Mouse (Mus musculus) hindbrain, embryonic 10.5 days (tissue): ENCODE measurements around the gene Gpatch2l. TPM values are rescaled to one million over a fixed set of nuclear protein-coding genes. Genes with fewer than 3 reads are reported as not detected.

Source experiments
- DNase-seq: peaks from one replicate; pipeline ENCODE4 v3.0.0-alpha.2; 2017; ENCODE audit warnings: low spot score
- H3K27ac ChIP-seq: fragments of 300-500 bp; sonication (generic); 2 replicates; pipeline ENCODE4 v1.5.1; 2016; ENCODE audit warnings: mild to moderate bottlenecking, moderate library complexity
- H3K27me3 ChIP-seq: fragments of 300-500 bp; sonication (generic); 2 replicates; pipeline ENCODE4 v1.6.1; 2016; ENCODE audit warnings: mild to moderate bottlenecking; ENCODE audit not compliant: poor library complexity, insufficient read depth, severe bottlenecking
- H3K36me3 ChIP-seq: fragments of 300-500 bp; sonication (generic); 2 replicates; pipeline ENCODE4 v1.6.1; 2016; ENCODE audit warnings: mild to moderate bottlenecking, moderate library complexity
- H3K4me1 ChIP-seq: fragments of 300-500 bp; sonication (generic); replicated peaks from 2 replicates; pipeline ENCODE4 v1.6.1; 2016; ENCODE audit warnings: mild to moderate bottlenecking
- H3K4me3 ChIP-seq: fragments of 300-500 bp; sonication (generic); 2 replicates; pipeline ENCODE4 v1.5.1; 2016; ENCODE audit warnings: mild to moderate bottlenecking, moderate library complexity
- H3K9me3 ChIP-seq: fragments of 300-500 bp; sonication (generic); 2 replicates; pipeline ENCODE4 v1.6.1; 2016; ENCODE audit warnings: mild to moderate bottlenecking, moderate library complexity
- WGBS: fragments of 180-500 bp; shearing (Covaris S2); methylation state at CpG from one replicate; pipeline ENCODE4 v1.1.7; 2016; 5-methylcytosine and 5-hydroxymethylcytosine counted together
- polyA plus RNA-seq: library from polyadenylated mRNA; unstranded; fragments of >200 nt; fragmentation: Nextera tagmentation; extraction: Ambion mirVana; gene quantifications from 2 replicates; pipeline ENCODE4 v1.2.1, GENCODE M21; 2016

Gene Gpatch2l
- polyA plus RNA-seq, result 17.7 and 17.8 TPM in 2 replicates

DNA sequence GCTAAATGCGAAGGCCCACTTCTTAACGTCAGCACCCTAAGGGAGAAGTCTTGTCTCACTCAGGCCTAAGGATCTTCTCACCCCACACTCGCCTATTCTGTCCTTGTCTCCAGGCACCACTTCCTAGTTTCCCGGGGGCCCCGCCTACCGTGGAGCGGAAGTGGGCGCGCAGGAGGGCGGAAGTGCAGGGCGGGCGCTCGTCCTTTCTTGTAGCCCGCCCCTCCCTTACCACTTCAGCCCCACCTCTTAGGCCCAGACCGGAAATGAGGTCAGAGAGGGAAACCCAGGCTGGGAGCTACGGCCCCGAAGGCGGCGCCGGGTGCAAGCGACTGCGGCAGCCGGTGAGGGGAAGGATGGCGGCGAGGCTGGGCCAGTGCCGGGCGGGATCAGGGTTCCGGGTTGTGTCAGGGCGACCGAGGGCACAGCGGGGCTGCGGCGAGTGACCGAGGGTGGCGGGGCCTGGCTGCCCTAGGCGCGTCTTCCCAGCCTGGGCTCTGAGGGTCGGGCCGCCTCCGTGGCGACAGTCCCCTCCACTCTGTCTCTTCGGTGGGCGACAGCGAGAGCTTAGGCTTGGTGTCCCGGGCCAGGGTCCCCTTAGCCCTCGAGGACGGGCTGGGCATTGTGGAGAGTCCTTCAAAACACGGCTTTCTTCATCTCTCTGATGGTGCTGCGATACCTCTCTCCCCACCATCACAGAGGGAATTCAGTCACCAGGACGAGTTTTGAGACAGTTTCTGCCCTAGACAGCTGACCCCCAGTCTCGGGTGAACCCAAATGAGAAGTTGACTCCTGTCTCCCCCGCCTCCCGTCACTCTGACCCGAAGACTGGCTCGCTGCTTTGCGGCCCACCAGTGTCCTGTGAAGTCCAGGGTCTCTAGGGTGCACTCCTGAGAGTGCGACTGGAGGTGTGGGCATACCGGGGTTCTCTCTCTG is at the start of gene Gpatch2l:
Gpatch2l (plus strand) TSS at position 255 of the 933 bp plus-strand sequence.
- under 1% methylated on average over 58 of the region's 58 CpGs for WGBS
- Histone ChIP-seq H3K9me3 (no peaks in the 10 kb centered on the region), H3K4me3 (peak within 1 kb of the TSS; percentile 94), H3K27me3 (no peaks in the 10 kb centered on the region), H3K36me3 (peaks cover 29% of the 10 kb centered on the region), H3K4me1 (peaks cover 35% of the 10 kb centered on the region), H3K27ac (peak within 1 kb of the TSS; percentile 93)
- peak; percentile 96 for DNase-seq

DNA sequence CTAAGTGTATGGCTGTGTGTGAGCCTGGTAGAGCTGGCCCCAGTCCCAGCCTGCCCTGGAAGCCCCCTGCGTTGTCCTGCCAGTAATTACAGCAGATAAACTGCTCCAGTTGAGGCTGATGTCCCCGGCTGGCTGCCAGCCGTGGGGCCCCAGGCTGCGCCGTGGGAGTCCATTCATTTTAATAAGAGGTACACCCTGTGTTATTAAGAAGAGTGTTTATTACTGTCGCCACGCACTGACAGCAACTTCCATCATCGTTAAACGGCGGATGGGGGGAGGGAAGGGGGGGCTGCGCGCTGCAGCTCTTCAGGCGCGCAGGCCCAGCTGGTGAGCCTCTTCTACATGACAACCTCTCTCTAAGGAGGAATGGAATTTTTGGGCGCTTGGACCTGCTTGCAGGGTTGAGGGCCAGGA is 49.6 kb upstream of the Gpatch2l start:
- H3K4me1 ChIP-seq, result peaks cover 14% of the 10 kb centered on the region
- DNase-seq, result no peak
- no peak overlapping the region for H3K4me3 ChIP-seq
- H3K36me3 ChIP-seq, result no peaks in the 10 kb centered on the region
- peaks cover 8% of the 10 kb centered on the region; the same call in 1 of the 2 replicates for H3K27me3 ChIP-seq
- H3K9me3 ChIP-seq, result no peaks in the 10 kb centered on the region
- 65% methylated on average over 15 of the region's 15 CpGs for WGBS
- no peak overlapping the region for H3K27ac ChIP-seq

DNA sequence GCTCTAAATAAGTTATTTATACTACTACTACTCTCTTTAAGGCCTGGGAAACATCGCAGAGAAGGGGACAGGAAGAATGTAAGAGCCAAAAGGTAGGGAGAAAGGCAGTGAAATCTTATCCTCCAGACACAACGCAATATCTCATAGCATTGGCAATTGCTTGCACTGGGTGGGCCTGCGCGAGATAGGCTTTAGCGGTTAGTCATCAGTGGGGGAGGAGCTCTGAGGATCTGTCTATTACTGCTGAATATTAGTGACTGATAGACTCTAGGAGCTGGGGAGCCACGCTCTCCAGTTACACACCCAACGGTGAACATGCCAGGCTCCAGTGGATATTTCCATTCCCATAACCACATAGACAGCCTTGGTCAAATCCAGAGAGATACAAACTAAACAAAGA is 44.7 kb upstream of the Gpatch2l start:
- 92% methylated on average over 7 of the region's 7 CpGs for WGBS
- no peak for DNase-seq

DNA sequence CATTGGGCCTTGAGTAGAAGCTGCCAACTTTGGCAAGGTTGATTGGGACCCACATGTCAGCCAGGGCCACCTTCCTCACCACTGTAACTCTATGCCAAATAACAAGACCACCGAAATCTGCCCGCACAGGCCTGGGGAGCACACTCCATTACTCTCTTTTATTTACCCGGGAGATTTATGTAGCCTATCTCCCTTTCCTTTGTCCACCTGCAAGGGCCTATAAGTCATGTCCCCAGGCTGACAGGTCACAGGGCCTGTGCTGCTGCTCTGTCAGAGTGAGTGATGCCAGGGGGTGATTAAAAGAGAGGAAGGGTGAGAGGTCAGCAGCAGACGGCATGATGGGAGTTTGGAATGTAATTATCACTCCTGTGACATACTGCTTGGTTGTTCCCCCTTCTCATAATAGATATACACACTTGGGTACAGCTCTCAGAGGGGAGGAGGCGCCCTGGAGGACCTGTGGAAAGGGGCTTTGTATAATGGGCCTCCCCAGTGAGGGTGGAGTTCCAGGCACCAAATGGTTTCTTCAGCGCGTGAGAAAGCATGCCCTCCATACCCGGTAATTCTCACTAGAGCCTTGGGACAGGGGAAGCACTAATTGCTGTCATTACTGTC is 38.1 kb upstream of the Gpatch2l start:
- Histone ChIP-seq H3K4me1 (peaks cover 4% of the 10 kb centered on the region; the same call in 1 of the 2 replicates), H3K4me3 (no peak overlapping the region), H3K36me3 (no peaks in the 10 kb centered on the region), H3K9me3 (no peaks in the 10 kb centered on the region), H3K27ac (no peak overlapping the region), H3K27me3 (peaks cover 1% of the 10 kb centered on the region; the same call in 1 of the 2 replicates)
- no peak for DNase-seq
- WGBS, result 68% methylated on average over 8 of the region's 8 CpGs

More for the DNA sequence above, 44.7 kb upstream of the Gpatch2l start:
- Histone ChIP-seq H3K4me1 (no peaks in the 10 kb centered on the region; the same call in 1 of the 2 replicates), H3K4me3 (no peak overlapping the region), H3K27me3 (no peaks in the 10 kb centered on the region), H3K36me3 (no peaks in the 10 kb centered on the region), H3K27ac (no peak overlapping the region), H3K9me3 (no peaks in the 10 kb centered on the region)

DNA sequence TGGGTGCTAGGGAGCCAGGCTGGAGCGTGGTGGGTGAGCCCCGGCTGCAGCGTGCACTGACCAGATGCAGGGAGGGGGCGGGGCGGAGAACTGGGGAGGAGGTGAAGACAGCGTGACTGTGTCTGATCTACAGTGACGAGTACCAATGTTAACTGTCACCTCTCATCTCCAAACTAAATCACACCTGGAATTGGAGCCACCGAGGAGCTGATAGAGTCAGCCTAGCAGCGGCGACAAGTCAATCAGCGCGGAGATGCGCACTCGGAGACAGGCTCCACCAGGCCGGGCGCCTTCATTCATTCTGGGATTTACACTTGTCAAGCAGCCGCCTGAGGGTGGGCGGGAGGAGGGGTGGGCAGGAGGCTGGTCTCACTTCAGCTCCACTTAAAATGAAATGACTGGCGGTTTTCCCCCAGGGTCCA is 30.5 kb upstream of the Gpatch2l start:
- Histone ChIP-seq H3K4me3 (peak overlapping the region; percentile 40), H3K9me3 (no peaks in the 10 kb centered on the region), H3K4me1 (peaks cover 27% of the 10 kb centered on the region), H3K27ac (no peak overlapping the region), H3K36me3 (no peaks in the 10 kb centered on the region), H3K27me3 (peaks cover 75% of the 10 kb centered on the region)
- 1% methylated on average over 19 of the region's 19 CpGs for WGBS
- DNase-seq, result no peak

DNA sequence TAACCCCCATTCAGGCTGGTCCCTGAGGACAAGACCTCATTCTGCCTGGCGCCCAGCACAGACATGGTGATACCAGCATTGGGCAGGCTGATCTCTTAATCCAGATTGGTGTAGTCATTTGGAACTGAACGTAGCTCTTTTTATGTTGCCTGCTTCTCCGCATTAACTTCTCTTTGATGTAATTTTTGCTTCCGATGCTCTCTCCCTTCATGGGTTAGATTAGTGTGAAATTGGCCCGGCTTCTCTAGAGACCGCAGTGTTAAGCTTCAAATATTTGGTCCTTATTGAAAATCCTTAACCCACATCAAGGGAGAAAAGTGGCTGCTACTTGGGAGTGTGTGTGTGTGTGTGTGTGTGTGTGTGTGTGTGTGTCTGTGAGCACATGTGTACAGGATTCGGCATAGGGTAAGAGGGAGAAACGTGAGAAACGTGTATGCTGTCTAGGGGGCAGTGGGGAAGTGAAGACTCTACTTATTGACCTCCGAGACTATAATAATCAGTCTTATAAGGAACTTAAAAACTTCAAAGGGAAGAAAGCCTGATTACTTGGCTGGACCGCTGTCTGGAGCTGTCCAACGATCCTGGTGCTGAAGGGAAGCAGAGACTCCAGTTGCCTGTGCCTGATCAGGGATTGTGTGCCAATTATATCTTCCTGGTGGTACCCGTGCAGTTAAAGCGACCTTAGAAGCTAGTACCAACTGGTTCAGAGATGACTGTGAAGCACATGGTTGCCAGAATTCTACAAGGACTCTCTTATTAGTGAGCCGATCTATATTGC is 28.8 kb upstream of the Gpatch2l start:
- no peak overlapping the region for H3K4me3 ChIP-seq
- H3K27ac ChIP-seq, result no peak overlapping the region
- 44% methylated on average over 15 of the region's 15 CpGs for WGBS
- no peaks in the 10 kb centered on the region for H3K9me3 ChIP-seq
- DNase-seq, result peak; percentile 78
- peaks cover 79% of the 10 kb centered on the region for H3K27me3 ChIP-seq
- peaks cover 39% of the 10 kb centered on the region for H3K4me1 ChIP-seq
- no peaks in the 10 kb centered on the region for H3K36me3 ChIP-seq

DNA sequence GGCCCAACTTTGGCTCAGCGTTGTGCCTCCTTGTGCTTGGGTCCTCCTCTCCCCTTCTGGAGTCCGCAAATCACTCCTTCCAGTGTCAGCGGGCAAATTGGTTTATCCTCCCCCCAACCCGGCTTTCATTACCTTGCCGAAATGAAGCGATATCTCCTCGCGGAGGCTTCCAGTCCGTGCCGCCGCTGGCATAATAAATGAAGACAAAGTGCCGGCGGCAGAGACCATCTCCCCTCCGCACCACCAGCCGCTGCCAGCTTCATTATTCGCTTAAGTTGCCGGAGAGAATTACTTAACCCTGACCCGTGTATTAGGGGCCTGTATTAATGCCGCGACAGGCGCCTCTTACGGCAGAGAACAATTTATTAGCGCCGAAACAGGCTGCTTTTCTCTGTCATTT is 27.5 kb upstream of the Gpatch2l start:
- WGBS, result 14% methylated on average over 24 of the region's 24 CpGs

DNA sequence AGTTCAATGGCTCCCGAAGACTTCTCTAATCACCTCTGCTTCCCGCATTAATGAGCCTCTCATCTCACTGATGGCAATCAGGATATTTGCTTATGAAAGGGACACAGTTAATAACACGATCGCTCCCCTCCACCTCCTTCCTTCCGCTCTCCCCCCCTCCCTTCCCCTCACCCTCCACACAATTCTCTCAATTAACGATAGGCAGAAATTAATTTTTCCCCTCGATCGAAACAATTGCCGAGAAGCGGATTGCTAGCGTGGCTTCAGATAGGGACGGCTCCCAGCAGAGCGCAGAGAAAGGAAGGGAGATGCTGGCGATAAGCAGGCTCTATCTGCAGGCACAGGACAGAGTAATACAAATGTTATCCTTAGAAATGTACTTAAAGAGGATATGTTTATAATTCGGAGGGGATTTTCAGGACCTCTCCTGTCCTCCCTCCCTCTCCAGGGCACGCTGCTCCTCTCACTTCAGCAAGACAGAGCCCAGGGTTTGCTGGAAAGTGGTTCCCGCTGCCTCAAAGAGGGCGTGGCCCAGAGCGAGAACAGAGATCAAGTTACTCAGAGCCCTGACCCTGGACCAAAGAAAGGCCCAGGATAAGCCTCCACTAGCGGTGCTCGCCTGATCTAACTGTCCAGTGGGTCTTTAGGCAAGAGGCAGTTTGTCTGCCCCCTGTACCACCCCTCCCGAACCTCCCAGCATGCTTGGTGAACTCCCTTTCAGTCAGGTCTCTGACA is 24.8 kb upstream of the Gpatch2l start:
- H3K27ac ChIP-seq, result peak overlapping the region; percentile 78
- H3K27me3 ChIP-seq, result peaks cover 79% of the 10 kb centered on the region
- peak; percentile 79 for DNase-seq
- peaks cover 44% of the 10 kb centered on the region for H3K4me1 ChIP-seq
- peaks cover 3% of the 10 kb centered on the region; the same call in 1 of the 2 replicates for H3K9me3 ChIP-seq
- H3K4me3 ChIP-seq, result peak overlapping the region; percentile 52
- H3K36me3 ChIP-seq, result no peaks in the 10 kb centered on the region
- WGBS, result under 1% methylated on average over 22 of the region's 22 CpGs

More for the DNA sequence above, 27.5 kb upstream of the Gpatch2l start:
- Histone ChIP-seq H3K36me3 (no peaks in the 10 kb centered on the region), H3K4me1 (peaks cover 39% of the 10 kb centered on the region), H3K4me3 (peak overlapping the region; percentile 20), H3K9me3 (peaks cover under 1% of the 10 kb centered on the region; the same call in 1 of the 2 replicates), H3K27me3 (peaks cover 79% of the 10 kb centered on the region), H3K27ac (no peak overlapping the region)
- DNase-seq, result no peak

DNA sequence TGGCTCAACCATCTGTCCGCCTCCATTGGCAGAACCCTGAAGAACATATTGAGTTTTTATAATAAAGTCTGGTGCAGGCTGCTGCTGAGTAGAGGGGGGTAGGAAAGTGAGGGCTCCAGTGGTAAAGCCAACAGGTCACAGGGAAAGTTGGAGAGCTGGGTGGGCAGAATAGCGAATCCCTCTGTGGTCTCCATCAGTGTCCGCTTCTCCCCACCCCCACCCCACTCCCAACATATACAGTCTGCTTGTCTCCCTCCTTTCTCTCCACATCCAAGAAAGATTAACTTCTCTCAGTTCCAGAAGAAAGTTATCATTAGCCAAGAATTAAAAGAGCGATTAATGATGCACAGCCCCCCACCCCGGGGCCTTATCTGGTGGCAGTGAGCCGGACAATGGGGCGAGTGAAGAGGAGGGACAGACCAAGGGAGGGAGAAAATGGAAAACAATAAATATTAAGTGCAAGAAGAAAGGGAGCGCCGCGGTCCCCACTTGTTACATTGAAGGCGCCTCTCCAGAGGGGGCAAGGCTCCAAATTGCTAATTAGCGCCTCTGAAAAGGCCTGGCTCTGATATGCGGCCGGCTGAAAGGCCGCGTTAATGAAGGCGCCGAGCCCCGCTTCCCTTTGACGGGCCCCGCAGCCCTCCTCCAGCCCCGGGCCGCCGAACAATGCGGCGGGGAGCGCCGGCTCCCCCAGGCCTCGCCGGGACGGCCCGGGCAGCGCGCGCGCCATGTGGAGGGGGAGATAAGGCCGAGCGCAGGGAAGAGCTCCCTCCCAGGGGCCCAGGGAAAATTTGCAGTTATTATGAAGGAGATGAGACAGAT is 21.2 kb upstream of the Gpatch2l start:
- H3K4me1 ChIP-seq, result peaks cover 30% of the 10 kb centered on the region
- H3K4me3 ChIP-seq, result peak overlapping the region; percentile 50
- peak; percentile 52 for DNase-seq
- no peaks in the 10 kb centered on the region for H3K36me3 ChIP-seq
- 5% methylated on average over 38 of the region's 38 CpGs for WGBS
- peaks cover 50% of the 10 kb centered on the region for H3K27me3 ChIP-seq
- peaks cover 3% of the 10 kb centered on the region; the same call in 1 of the 2 replicates for H3K9me3 ChIP-seq
- peak overlapping the region; percentile 92 for H3K27ac ChIP-seq

DNA sequence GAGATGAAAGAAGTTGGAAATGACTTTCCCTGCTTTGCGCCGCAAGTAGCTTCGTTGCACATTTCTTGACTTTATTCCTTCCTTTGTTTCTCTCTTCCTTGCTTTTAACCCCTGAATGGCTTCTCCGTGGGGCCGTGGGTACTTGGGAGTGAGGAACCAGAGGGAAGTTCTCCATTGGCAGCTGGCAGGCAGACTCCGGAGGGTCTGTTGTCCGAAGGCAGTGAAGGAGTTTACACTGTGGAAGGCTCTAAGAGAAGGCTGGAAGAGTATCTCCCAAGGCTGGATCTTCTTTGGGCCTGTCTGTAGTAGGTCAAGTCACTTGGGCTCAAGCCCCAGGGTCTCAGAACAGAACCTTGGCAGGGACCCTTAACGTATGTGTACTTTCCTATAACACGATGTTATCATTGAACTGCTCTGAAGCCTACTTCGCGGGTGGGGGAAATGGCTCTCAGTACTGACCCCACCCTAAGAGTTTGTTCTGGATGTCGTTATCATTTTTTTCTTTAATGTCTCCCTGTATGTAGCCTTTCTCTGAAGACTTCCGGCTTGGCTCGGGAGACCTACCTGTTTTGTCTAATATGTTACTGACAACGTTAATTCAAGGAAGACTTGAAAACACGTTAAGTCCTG is 20.5 kb upstream of the Gpatch2l start:
- peaks cover 27% of the 10 kb centered on the region for H3K4me1 ChIP-seq
- H3K27ac ChIP-seq, result peak overlapping the region; percentile 92
- peaks cover 3% of the 10 kb centered on the region; the same call in 1 of the 2 replicates for H3K9me3 ChIP-seq
- 47% methylated on average over 16 of the region's 16 CpGs for WGBS
- peak; percentile 42 for DNase-seq
- no peaks in the 10 kb centered on the region for H3K36me3 ChIP-seq
- peak overlapping the region; percentile 50 for H3K4me3 ChIP-seq
- peaks cover 43% of the 10 kb centered on the region for H3K27me3 ChIP-seq

DNA sequence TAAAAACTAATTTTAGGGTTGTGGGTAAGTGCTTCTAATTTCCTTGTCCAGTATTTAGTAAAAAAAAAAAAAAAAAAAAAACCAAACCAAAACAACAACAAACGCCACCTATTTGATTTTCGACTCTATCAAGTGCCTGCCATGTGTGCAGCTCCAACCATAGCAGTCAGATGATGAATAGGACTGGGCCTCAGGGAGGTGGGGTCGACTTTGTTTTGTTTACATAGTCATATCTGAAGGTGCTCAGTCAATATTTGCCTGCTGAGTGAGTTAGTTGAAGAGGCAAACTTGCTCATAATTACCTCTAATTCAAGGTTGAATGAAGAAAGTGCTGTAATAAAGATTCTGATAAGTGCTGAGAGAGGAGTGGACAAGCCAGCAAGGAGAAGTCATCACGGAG is 7.4 kb upstream of the Gpatch2l start:
- DNase-seq, result no peak
- H3K36me3 ChIP-seq, result no peaks in the 10 kb centered on the region
- H3K27me3 ChIP-seq, result no peaks in the 10 kb centered on the region
- 72% methylated on average over 4 of the region's 4 CpGs for WGBS
- H3K27ac ChIP-seq, result no peak overlapping the region
- H3K4me3 ChIP-seq, result no peak overlapping the region
- no peaks in the 10 kb centered on the region for H3K9me3 ChIP-seq
- H3K4me1 ChIP-seq, result no peaks in the 10 kb centered on the region
